Mouse (Mus musculus) urinary bladder, adult 2 months (tissue): ENCODE data around the gene Zmynd12. TPM values are rescaled to one million over a fixed set of nuclear protein-coding genes. Genes with fewer than 3 reads are reported as not detected.

Experiments
- DNase-seq: peaks from one replicate; pipeline ENCODE4 v3.0.0; 2022; ENCODE audit warnings: low spot score
- polyA plus RNA-seq: library from polyadenylated mRNA; depleted of rRNA; stranded (reverse); fragments of >200 nt; gene quantifications from 2 replicates; pipeline ENCODE4 v1.2.3, GENCODE M21; 2012

Zmynd12 gene
- polyA plus RNA-seq, 1 experiment, result 1.9 TPM

DNA sequence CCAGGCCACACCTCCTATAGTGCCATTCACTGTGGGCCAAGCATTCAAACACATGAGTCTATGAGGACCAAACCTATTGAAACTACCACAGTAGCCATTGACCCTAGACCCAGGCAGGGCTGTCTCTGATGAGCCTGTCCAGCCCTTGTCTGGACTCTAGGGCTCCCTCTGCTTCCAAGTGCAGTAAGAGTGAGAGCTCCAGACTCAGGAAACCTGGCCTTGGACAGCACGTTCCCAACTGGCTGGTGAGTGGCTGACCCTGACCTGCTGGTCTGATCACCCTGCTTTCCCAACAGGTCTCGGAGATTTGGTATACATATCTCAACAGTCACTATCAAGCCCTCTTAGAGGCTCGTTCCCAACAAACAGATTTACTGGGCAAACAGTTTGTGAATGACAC, 25.2 kb downstream of the Zmynd12 start:
- no peak for DNase-seq

DNA sequence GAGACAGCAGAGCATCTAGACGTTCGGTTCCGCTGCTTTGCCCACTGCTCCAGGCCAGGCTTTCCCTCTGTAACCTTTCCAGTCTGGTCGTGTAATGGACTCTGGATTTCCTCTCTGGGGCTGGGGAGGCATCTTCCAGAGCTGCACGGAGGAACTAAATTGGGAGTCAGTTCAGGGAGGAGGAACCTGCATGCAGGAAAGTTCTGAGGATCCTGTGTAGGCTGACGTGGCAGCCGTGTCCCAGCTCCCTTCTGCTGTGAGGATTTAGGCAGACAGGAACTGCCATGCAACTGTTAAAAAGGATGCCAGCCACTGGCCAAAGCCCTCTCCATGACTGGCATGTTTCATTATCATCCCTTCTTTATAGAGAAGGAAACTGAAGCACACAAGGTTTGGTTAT, 27.8 kb downstream of the Zmynd12 start:
- DNase-seq, result no peak

DNA sequence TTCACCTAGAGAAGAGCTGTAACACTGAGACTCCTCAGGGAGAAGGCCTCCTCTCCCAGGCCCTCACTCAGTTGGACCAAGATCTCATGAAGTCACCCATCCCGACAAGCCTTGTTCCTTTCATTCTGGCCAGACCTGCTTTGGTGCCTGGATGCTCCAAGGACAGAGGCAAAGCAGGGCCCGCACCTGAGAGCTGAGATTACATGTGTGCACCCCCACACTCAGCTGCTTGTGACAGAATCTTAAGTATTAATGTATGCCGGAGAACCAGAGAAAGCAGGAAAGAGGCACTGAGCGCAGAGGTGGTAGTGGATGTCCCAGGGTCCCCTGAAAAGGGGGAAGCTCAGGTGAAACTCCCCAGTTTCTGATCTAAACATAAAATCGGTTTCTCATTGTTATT, 30.5 kb downstream of the Zmynd12 start:
- no peak for DNase-seq

DNA sequence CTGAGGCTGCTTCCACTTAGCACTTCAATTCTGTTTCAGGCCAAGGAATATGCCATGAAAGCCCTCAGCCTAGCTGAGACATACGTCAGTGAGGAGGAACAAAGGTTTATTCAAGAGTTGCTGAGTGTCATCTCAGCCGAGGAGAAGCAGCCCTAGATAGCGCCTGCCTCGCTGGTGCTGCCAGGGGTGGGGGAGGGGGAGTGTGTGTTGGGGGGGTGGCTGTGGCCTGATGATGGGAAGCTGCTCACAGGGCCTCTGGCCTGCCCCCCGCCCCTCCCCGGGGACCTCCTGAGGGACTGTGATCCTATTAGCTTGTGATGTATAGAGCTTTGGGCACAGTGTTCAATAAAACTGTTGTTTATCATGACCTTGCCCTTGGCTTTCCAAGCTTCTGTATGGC, 30.9 kb downstream of the Zmynd12 start:
- DNase-seq, result no peak

DNA sequence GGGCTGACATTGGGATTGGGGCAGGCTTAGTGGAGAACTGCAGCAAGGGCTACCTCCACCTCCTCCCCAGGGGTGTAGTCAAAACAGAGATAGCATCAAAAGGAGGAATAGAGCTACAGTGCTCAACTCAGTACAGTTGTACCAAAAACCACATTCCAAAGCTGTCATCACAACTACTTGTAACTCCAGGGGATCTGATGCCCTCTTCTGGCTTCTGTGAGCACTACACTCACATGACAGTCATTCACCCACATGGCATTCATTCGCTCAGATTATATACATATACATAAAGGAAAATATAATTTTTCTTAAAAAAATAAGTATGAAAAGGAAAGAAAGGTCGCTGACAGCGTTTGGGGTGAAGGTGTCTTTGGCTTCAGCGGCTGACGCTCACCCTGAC, 37.7 kb downstream of the Zmynd12 start:
- DNase-seq, result no peak

DNA sequence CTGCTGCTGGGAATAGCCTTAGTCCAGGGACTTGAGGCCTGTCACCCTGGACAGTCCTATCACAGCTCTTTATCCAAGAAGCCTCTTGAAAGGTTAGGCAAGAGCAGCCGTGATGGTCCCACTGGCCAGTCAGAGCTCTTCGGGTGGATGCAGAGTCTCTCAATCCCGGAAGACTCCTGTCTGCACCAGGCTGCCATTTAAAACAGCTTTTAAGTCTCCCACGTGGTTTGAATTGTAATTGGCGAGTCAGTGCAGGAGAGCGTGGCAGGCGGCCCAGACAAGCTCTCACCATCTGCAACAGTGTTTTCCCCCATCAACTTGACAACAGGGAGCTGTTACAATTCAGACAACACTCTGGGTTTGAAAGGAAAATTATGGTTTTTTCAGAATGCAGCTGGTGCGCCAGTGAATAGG, 38.1 kb downstream of the Zmynd12 start:
- DNase-seq, result no peak

DNA sequence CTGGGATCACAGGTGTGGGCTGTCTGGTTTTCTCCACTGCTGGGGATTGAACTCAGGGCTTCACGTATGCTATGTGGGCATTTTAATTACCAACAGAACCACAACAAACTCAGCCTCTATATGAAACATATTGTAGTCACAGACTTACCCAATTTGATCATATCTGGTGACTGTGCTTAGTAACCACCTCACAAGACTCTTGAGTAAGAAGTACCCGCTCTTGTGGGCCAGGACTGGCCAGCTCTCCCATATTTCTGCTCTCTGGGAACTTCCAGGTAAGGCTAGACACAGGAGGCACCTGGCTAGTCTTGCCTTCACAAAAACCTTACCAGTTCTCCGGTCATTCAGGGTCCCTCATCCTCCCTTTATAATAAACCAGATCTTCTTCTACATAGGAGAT, 39.8 kb downstream of the Zmynd12 start:
- no peak for DNase-seq

DNA sequence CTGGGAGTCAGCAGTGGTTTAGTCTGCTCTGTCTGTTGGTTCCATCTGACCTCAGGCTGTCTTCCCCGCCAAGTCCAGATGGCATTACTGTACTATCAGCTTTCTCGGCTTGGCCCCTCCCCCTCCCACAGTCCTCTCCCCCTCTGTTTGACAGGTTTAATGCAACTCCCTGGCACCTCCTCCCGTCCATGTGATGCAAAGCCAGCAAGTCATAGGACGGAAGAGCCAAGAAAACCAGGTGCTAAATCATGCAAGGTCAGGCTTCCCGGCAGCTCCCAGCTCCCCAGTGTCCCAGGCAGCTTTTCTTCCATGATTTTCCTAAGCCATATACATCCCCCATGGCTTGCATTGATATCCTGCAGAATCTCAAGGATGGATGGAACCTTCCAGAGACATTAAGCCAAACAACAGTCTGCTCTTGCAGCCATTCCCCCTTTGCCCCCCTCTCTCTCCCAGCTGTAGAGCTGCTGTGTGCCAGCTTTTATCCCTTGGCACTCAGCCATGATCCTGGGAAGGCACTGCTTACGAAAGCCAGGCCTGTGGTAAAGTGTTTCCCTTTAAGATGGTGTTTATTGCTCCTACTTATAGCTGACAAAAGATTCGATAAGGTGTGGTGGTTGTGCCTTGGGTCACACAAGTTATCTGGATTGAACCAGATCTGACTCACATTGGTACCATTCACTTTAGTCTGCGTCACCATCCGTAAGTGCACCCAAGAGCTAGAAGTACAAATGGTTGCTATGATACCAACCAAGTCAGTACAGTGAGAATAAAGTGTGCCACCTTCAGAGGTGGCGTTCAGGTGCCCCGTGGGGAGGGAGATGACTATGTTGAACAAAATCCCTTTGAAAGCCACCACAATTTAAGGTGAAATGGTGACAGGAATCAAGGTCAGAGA, 40.5 kb downstream of the Zmynd12 start:
- no peak for DNase-seq

DNA sequence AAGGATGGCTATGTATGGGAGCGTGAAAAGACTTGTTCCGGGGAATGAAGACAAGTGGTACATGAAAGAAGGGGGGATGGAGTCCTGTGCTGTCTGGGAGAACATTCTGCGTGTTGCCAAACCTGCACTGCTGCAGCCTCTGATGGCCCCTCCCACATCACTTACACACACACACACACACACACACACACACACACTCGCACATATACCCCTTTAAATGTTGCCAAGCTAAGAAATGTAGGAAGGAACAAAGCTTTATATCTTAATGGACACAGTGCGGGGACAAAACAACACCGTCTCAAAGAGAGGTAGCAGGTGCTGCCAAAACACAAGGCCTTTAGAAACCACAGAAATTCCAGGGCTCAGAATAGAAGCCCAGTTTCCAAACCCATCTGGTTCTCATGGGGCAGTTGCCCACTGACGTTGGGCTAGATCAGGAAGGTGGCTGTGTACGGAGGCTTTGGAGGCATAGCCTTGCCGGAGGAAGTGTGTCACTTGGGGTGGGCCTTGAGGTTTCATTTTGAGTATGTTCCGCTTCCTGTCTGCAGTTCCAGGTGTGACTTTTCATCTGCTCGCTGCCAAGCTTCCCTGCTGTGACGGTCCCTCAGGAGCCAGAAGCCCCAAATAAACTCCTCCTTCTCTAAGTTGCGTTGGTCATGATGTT, 41.3 kb downstream of the Zmynd12 start:
- DNase-seq, result no peak

DNA sequence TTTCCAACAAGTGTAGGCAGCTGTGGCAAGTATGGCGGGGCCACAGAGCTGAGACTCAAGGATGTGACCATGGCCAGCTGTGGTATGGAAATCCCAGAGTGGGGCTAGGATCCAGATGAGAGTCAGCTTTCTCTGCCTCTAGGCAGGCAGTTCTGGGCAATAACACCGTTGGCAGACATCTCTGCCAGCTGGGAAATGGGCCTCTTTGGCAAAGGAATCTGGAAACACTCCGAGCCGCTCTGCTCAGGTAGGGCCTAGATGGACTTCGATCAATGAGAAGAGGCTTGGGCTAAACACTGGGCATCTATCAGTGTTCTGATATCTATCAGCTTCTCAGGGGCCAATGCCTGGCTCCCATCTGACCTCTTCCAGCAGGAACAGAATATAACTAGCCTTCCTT, 43.2 kb downstream of the Zmynd12 start:
- DNase-seq, result no peak

DNA sequence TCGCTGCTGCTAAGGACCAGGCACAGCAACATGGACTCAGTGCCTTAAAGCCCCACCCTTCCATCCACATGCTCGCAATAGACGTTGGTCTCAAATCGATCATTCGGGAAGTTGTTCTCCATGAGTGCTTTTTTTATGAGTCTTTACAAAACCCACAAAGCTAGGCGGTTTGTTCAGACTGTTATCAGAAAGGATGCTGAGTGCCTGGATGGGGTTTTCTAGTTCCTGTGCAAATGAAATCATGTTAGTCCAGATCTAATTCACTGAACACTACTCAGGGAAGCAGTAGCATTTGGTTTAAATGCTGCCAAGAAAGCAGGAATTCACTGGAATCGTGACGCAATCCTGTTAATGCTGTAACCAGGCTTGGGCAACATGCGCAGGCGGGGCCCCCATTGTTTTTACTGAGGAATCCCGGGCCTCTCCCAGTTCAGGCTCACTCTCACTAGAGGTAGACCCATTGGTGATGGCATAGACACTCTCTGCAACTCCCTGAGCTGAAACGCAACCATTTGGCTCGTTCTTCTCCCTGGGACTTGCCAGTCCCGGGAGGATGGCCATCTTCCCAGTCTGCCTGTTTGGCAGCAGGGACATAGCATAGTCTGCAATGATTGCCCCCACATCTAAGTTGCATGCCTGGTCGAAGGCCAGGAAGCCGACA, 45.2 kb downstream of the Zmynd12 start:
- no peak for DNase-seq

DNA sequence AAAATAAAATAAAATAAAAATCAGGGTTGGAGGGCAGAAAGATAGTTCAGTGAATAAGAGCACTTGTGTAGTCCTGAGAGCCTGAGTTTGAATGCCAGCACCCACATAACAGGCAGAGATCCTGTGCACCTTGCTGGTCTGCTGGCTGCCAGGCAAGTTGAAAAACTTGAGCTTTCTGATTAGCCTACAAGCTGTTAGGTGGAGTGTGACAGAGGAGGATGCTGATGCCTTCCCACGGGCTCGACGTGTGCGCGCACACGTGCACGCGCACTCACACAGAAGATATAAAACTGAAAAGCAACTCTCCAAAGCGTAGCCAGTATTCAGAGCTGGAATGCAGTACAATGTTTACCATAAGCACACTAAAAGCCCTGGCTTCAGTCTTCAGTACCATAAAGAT, 49.9 kb downstream of the Zmynd12 start:
- no peak for DNase-seq

DNA sequence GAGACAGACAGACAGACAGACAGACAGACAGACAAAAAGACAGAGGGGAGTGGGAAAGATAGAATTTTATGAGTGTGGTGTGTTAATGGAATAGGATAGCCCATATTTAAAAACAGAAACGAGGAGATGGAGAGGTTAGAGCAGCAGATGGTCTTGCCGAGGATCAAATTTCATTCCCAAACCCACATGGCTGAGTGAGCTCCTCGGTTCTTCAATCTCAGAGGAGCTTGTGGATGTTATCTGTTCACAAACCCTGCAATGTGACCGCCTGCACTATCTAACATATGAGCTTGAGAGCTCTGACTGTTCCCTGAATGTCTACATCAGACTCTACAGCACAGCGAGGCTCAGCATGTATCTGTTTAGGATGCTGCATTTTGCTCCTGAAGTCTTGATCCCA, 50.5 kb downstream of the Zmynd12 start:
- no peak for DNase-seq

DNA sequence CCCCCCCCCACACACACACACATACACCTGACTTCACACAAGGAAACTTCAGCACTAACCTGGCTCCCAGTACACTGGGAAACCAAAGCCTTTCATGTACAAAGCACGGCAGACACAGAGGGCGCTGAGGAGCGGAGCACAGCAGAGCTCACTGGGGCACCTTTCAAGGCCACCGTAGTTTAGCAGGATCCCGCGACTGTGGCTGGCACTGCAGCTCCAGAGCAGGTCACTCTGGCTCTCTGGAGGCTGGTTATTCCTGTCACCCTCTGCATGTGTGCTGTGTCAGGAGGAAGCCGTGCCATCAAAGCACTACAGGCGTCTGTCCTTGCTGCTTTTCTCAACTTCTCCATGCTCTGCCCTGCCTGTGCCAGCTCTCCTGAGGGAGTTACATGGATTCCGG, 60.4 kb downstream of the Zmynd12 start:
- DNase-seq, result no peak

DNA sequence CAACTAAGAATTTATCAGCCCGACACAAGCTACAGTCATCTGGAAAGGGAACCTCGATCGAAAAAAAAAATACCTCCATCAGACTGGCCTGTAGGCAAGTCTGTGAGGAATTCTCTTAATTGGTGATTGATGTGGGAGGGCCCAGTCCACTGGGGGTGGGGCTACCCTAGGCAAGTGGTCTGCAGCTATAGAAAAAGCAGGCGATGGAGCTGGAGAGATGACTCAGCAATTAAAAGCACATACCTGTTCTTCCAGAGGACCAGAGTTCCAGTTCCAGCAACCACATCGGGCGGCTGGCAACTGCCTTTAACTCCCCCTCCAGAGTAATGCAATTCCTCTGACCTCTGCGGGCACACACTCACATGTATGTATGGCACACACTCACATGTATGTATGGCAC, 62.3 kb downstream of the Zmynd12 start:
- no peak for DNase-seq

DNA sequence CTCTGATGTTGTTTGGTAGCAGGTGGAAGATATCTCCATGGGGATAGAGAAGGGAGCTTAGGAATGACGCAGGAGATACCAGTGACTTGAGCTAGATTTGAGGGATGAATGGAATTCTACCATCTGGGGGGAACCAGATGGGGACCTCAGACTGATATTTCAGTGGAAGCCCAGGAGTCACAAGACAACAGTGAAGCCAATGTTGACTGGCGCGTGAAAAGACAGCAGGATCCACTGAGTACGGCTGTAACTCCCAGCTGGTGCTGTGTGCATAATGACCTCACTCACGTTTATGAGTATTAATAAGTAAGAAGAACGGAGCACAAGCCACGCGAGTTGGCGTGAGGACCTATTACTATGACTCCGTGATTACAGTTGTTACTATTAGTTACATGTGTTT, 67.1 kb downstream of the Zmynd12 start:
- no peak for DNase-seq

DNA sequence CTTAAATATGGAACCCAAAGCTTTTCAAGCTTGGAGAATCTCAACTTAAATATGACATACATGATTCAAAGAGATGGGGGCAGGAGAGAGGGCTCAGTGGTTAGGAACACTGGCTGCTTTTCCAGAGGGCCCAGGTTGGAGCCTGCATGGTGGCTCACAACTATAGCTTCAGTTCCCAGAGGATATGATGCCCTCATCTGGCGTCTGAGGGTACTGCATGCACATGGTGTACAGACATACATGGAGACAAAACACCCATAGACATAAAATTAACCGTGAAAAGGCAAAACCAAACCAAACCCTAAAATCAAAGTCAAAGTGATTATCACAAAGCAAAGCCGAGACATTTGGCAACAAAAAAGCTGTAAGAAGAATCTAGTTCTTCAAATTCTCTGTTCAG, 68.2 kb downstream of the Zmynd12 start:
- no peak for DNase-seq

DNA sequence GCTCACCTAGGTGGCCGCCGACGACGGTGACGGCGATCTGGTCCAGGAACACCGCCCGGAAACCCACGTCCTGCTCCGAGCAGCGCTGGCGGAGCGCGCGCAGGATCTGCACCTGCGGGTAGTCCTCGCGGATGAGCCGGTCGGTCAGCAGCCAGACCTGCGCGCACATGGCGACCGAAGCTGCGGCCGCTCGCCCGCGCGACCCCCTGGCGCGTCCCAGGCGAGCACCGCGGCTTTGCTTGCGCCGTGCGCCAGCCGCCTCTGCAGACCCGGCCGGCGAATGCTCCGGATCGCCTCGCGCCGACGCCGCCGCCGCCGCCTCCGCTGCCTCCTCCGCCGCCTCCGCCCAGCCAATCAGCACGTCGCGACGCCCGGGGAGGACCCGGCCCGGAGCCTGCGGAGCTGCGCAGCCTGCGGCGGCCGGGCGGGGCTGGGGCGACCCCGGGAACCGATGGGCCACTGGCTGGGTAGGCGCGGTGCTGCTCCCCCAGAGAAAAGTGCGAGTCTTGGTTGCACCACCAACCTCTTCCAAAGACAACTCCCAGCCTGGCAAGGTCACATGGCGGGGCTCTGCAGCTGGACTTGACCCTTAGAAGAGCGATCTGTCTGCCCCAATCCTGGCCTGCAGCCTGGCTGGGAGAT, 69.8 kb downstream of the Zmynd12 start, which contains the start of gene Rimkla:
TSS of gene Rimkla (minus strand) at position 338 of the 642 bp plus-strand sequence.
- DNase-seq, result peak; percentile 52

DNA sequence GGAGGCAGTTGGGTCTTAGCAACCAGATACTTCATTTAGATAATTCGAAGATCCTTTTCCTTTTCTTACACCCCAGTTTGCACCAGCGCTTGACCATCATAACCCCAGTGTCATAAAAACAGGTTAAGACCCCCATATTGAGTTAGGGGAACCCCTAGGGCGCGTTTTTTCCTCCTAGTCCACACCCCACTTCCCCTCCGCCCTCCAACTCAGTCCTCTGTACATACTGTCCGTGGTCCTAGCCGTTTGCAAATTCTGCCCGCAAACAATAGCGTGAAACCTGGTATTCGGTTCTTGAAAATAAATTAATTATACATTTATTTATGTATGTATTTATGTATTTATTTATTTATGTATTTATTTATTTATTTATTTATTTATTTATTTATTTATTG, 70.3 kb downstream of the Zmynd12 start:
- no peak for DNase-seq

DNA sequence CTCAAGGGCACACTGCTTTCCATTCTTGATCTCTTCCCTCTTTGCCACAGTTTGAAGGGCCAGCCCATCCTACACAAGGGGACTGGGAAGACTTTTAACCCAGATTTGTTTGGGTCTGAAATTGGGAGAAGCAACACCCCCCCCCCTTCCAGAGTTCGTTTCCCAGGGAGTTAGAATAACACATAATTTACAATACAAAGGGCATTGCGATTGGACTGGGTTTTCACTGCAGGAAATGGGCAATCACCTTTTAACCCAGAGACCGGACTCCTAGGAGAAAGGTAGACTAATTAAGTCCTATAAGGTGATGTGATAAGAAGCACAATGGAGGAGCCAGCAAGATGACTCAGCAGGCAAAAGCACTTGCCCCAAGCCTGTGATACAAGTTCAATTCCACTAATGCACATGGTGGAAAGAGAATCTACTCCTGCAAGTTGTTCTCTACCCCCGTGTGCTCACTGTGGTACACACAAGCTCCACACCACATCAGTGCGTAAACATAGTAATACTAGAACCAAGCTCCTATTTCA, 75.8 kb downstream of the Zmynd12 start:
- no peak for DNase-seq

DNA sequence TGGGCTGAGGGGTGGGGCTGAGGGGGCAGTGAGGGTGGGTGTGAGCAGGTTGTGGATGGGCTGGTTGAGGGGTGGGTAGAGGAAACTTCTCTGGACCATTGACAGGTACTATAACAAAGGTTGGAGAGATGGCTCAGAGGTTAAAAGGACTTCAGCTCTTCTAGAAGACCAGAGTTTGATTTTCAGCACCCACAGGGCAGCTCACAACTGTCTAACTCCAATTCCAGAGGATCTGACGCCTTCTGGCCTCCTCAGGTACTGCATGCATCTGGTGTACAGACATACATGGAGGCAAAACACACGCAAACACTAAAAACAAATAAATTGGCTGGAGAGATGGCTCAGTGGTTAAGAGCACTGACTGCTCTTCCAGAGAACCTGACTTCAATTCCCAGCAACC, 89.0 kb downstream of the Zmynd12 start:
- DNase-seq, result no peak

DNA sequence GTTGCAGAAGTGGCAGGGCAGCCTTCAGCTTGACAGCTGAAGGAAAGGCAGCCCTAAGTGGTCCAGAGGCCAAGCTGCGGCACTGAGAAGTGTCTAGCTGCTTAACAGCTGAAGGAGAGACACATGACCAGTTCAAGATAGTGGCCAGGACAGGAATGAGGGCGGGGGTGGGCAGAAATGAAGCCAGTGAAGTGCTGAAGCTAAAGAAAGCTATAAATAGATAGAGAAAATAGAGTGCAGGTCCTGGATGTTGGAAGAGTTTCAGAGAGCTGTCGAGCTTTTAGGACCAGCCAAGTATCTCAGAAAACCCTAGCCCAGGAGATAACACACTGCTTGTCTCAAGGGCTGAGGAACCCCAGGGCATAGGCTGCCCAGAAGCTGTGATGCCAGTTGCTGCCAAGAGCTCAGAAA, 90.1 kb downstream of the Zmynd12 start:
- DNase-seq, result no peak
